Mouse (Mus musculus) liver, embryonic 14.5 days (tissue): ENCODE data around the gene Cnot8.

ENCODE experiments used
- CTCF ChIP-seq: IDR thresholded peaks from 2 replicates; pipeline ENCODE4 v1.5.1; 2016; ENCODE audit warnings: antibody characterized with exemption, low read depth, control low read depth
- EP300 ChIP-seq: IDR thresholded peaks from 2 replicates; pipeline ENCODE4 v1.6.1; 2016; ENCODE audit warnings: antibody characterized with exemption, low read depth

- TF ChIP-seq EP300 (no peak), CTCF (no peak)
These were observed 6.2 kb upstream of the Cnot8 start for GRCm38 (mm10) chr11:58097621-58098365.
